Mouse (Mus musculus): ENCODE data around the gene Siglecg. TPM values are rescaled to one million over a fixed set of nuclear protein-coding genes. Genes with fewer than 3 reads are reported as not detected.
A peak's percentile ranks its signal among the peaks of the same experiment; 100 is the strongest.
"Not testable (repeated sequence)": the region's sequence is repeated elsewhere in the genome, so short reads cannot be mapped to it uniquely, and the experiment has no call there.

Gene Siglecg
- polyA plus RNA-seq, 1 experiment, result 11.8 TPM

DNA sequence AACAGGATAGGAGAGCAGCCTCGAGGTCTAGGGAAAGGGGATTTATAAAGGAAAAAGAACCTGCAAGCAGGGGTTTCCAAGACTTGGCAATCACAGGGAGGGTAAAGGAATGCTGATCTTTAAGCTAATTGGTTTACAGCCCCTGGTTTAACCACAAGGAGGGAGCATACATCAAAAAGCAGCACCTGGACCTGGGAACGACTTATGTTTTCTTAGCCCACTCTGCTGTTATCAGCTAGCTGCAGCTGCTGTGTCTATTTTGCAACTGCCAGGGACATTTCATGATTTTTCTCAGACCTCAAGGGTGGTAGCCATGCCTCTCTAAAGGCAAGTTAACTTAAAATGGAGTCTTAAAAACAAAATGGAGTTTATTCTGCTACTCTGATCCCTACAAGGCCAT lies 5.3 kb upstream of the Siglecg start:
- Histone ChIP-seq H3K27ac (ENCODE audit: insufficient read depth, low read depth, low read length) (no peak overlapping the region), H3K4me3 (ENCODE audit: low read depth, low read length) (no peak overlapping the region), H3K27me3 (ENCODE audit: control insufficient read depth, insufficient read depth, low read length) (no peaks in the 10 kb centered on the region), H3K36me3 (ENCODE audit: control insufficient read depth, insufficient read depth, low read length) (no peaks in the 10 kb centered on the region), H3K4me1 (ENCODE audit: control insufficient read depth, insufficient read depth, insufficient read length, low read length) (no peaks in the 10 kb centered on the region)
- 11% methylated on average over 2 of the region's 2 CpGs for WGBS
- no peak for TF ChIP-seq POLR2A (IDR thresholded peaks at IDR 0.05; ENCODE audit: low read depth, low read length)
- no peak for TF ChIP-seq CTCF (IDR thresholded peaks at IDR 0.05; ENCODE audit: extremely low read depth, insufficient read length, insufficient replicate concordance, low read depth, low read length)

DNA sequence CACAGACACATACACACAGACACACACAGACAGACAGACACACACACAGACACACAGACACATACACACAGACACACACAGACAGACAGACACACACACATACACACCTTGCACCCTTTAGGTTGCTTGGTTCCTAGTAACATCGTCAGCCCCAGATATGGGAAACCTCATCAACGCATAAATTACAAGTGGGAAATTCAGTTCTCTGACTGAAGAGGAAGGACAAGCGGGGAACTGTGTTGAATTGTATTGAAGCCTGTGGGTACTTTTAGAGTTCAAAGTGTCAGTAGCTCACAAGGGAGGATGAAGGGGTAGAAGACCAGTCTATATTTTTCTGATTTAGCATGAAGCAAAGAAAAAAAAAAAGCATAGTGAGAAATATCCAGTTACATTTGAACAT lies 431 bp upstream of the Siglecg start:
- no peak for TF ChIP-seq POLR2A (IDR thresholded peaks at IDR 0.05; ENCODE audit: low read depth, low read length)
- TF ChIP-seq CTCF (IDR thresholded peaks at IDR 0.05; ENCODE audit: extremely low read depth, insufficient read length, insufficient replicate concordance, low read depth, low read length), result no peak
- no peaks in the 10 kb centered on the region for H3K27me3 ChIP-seq (ENCODE audit: control insufficient read depth, insufficient read depth, low read length)
- H3K27ac ChIP-seq (ENCODE audit: insufficient read depth, low read depth, low read length), result no peak overlapping the region
- 67% methylated on average over 3 of the region's 3 CpGs for WGBS
- H3K4me1 ChIP-seq (ENCODE audit: control insufficient read depth, insufficient read depth, insufficient read length, low read length), result no peaks in the 10 kb centered on the region
- H3K4me3 ChIP-seq (ENCODE audit: low read depth, low read length), result no peak overlapping the region
- no peaks in the 10 kb centered on the region for H3K36me3 ChIP-seq (ENCODE audit: control insufficient read depth, insufficient read depth, low read length)

GRCm38 (mm10) chr7:43409084-43409483 lies 1.1 kb downstream of the Siglecg start:
- no peaks in the 10 kb centered on the region for H3K27me3 ChIP-seq (ENCODE audit: control insufficient read depth, insufficient read depth, low read length)
- WGBS, result 68% methylated on average over 3 of the region's 3 CpGs
- H3K27ac ChIP-seq (ENCODE audit: insufficient read depth, low read depth, low read length), result no peak overlapping the region
- no peaks in the 10 kb centered on the region for H3K4me1 ChIP-seq (ENCODE audit: control insufficient read depth, insufficient read depth, insufficient read length, low read length)
- H3K36me3 ChIP-seq (ENCODE audit: control insufficient read depth, insufficient read depth, low read length), result no peaks in the 10 kb centered on the region
- no peak for TF ChIP-seq POLR2A (IDR thresholded peaks at IDR 0.05; ENCODE audit: low read depth, low read length)
- TF ChIP-seq CTCF (IDR thresholded peaks at IDR 0.05; ENCODE audit: extremely low read depth, insufficient read length, insufficient replicate concordance, low read depth, low read length), result no peak
- no peak overlapping the region for H3K4me3 ChIP-seq (ENCODE audit: low read depth, low read length)

GRCm38 (mm10) chr7:43411724-43412123 lies 3.7 kb downstream of the Siglecg start:
- H3K27me3 ChIP-seq (ENCODE audit: control insufficient read depth, insufficient read depth, low read length); H3K36me3 ChIP-seq (ENCODE audit: control insufficient read depth, insufficient read depth, low read length); H3K4me1 ChIP-seq (ENCODE audit: control insufficient read depth, insufficient read depth, insufficient read length, low read length); H3K4me3 ChIP-seq (ENCODE audit: low read depth, low read length); H3K27ac ChIP-seq (ENCODE audit: insufficient read depth, low read depth, low read length): not testable (repeated sequence)
- WGBS, result 36% methylated on average over 4 of the region's 4 CpGs

DNA sequence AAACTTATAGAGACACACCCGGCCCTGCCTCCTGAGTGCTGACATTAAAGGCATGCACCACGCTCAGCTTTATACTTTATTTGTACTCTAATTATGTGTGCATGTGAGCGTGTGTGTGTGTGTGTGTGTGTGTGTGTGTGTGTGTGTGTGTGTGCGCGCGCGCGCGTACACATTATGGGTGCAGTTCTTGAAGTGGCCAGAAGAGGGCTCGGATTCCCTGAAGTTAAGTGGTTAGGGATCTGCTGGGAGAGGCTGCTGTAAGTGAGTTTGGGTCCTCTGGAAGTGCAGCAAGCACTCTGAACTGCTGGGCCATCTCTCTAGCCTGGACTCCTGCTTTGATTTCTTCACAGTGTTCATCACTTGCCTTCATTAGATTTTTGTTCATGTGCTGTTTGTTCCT lies 9.3 kb downstream of the Siglecg start:
- H3K4me3 ChIP-seq (ENCODE audit: low read depth, low read length), result no peak overlapping the region
- no peaks in the 10 kb centered on the region for H3K36me3 ChIP-seq (ENCODE audit: control insufficient read depth, insufficient read depth, low read length)
- no peaks in the 10 kb centered on the region for H3K27me3 ChIP-seq (ENCODE audit: control insufficient read depth, insufficient read depth, low read length)
- WGBS, result 80% methylated on average over 10 of the region's 10 CpGs
- TF ChIP-seq POLR2A (IDR thresholded peaks at IDR 0.05; ENCODE audit: low read depth, low read length) (no peak), CTCF (IDR thresholded peaks at IDR 0.05; ENCODE audit: extremely low read depth, insufficient read length, insufficient replicate concordance, low read depth, low read length) (no peak)
- H3K27ac ChIP-seq (ENCODE audit: insufficient read depth, low read depth, low read length), result no peak overlapping the region
- no peaks in the 10 kb centered on the region for H3K4me1 ChIP-seq (ENCODE audit: control insufficient read depth, insufficient read depth, insufficient read length, low read length)

DNA sequence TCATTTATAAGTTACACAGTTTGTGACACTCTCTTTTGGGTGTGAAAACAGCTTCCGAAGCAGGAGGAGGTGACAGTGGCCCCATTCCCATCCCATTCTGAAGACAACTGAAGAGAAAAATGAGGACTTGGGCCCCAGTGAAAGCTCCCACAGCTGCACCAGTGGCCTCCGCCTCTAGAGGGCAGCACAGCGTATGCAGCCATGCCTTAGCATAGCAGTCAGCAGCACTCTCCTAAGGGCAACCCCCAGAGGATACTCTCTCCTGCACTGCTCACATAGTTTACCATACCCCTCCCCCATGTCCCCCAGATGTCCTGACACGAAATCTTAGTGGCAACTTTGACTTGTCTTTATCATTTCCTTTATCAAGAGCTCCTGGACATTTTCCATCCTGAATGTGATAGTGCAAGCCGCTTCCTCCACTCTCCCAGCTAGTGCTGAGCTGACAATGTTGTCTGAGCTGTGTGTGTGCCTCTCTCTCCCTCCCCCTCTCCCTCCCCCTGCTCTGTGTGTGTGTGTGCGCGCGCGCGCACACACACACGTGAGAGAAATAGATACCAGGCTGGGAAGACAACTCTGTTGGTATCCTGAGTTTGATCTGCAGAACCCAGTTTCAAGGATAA lies 15.1 kb downstream of the Siglecg start:
- Histone ChIP-seq H3K27me3 (ENCODE audit: control insufficient read depth, insufficient read depth, low read length) (no peaks in the 10 kb centered on the region), H3K27ac (ENCODE audit: insufficient read depth, low read depth, low read length) (no peak overlapping the region), H3K36me3 (ENCODE audit: control insufficient read depth, insufficient read depth, low read length) (no peaks in the 10 kb centered on the region), H3K4me1 (ENCODE audit: control insufficient read depth, insufficient read depth, insufficient read length, low read length) (no peaks in the 10 kb centered on the region), H3K4me3 (ENCODE audit: low read depth, low read length) (no peak overlapping the region)
- WGBS, result 17% methylated on average over 11 of the region's 11 CpGs
- TF ChIP-seq POLR2A (IDR thresholded peaks at IDR 0.05; ENCODE audit: low read depth, low read length) (no peak), CTCF (IDR thresholded peaks at IDR 0.05; ENCODE audit: extremely low read depth, insufficient read length, insufficient replicate concordance, low read depth, low read length) (peak; percentile 99; the same call in 1 of the 2 replicates)

GRCm38 (mm10) chr7:43423991-43424625 lies 16.1 kb downstream of the Siglecg start:
- Histone ChIP-seq H3K36me3 (ENCODE audit: control insufficient read depth, insufficient read depth, low read length) (no peaks in the 10 kb centered on the region), H3K4me1 (ENCODE audit: control insufficient read depth, insufficient read depth, insufficient read length, low read length) (no peaks in the 10 kb centered on the region), H3K27ac (ENCODE audit: insufficient read depth, low read depth, low read length) (no peak overlapping the region), H3K4me3 (ENCODE audit: low read depth, low read length) (no peak overlapping the region), H3K27me3 (ENCODE audit: control insufficient read depth, insufficient read depth, low read length) (no peaks in the 10 kb centered on the region)
- TF ChIP-seq CTCF (IDR thresholded peaks at IDR 0.05; ENCODE audit: extremely low read depth, insufficient read length, insufficient replicate concordance, low read depth, low read length), result no peak
- TF ChIP-seq POLR2A (IDR thresholded peaks at IDR 0.05; ENCODE audit: low read depth, low read length), result no peak
- WGBS, result 48% methylated on average over 3 of the region's 3 CpGs
